Mouse (Mus musculus): ENCODE measurements around the gene Eng.

- TF ChIP-seq POLR2A (IDR thresholded peaks at IDR 0.05; ENCODE audit: borderline replicate concordance, control insufficient read depth, low read depth, low read length): no peak; the same call in 1 of the 2 replicates
- no peak for TF ChIP-seq CTCF (IDR thresholded peaks at IDR 0.05; ENCODE audit: control insufficient read depth, insufficient read depth, low read length)
These were observed 38.1 kb upstream of the Eng start for GRCm38 (mm10) chr2:32608141-32608777.
